Mouse (Mus musculus) erythroblast, embryonic 14.5 days (primary cell): ENCODE results near the gene Flvcr2. TPM values are rescaled to one million over a fixed set of nuclear protein-coding genes. Genes with fewer than 3 reads are reported as not detected.

ENCODE experiments used
- H3K27me3 ChIP-seq: 2 replicates; pipeline ENCODE4 v1.6.1; 2012; ENCODE audit warnings: inconsistent platforms; ENCODE audit not compliant: control insufficient read depth
- H3K36me3 ChIP-seq: 2 replicates; pipeline ENCODE4 v1.6.1; 2012; ENCODE audit warnings: mild to moderate bottlenecking, inconsistent platforms; ENCODE audit not compliant: control insufficient read depth
- H3K4me1 ChIP-seq: 2 replicates; pipeline ENCODE4 v1.6.1; 2012; ENCODE audit warnings: inconsistent platforms; ENCODE audit not compliant: control insufficient read depth
- H3K4me3 ChIP-seq: replicated peaks from 2 replicates; pipeline ENCODE3; 2012; ENCODE audit warnings: moderate library complexity, mild to moderate bottlenecking, inconsistent platforms
- H3K9me3 ChIP-seq: 2 replicates; pipeline ENCODE4 v1.6.1; 2012; ENCODE audit warnings: low read length, inconsistent platforms, mixed read lengths; ENCODE audit not compliant: control insufficient read depth
- GATA1 ChIP-seq: IDR thresholded peaks from 2 replicates; pipeline ENCODE4 v1.6.1; 2012; ENCODE audit warnings: low read length, inconsistent platforms, mixed read lengths
- TAL1 ChIP-seq: IDR thresholded peaks from 3 replicates; pipeline ENCODE4 v1.6.1; 2012; ENCODE audit warnings: low read length, inconsistent platforms, mixed read lengths
- polyA plus RNA-seq: library from polyadenylated mRNA; stranded (reverse); fragments of >175 nt; gene quantifications from 2 replicates; pipeline ENCODE4 v1.2.3, GENCODE M21; 2012

The Flvcr2 gene
- polyA plus RNA-seq, 1 experiment, result not detected

GRCm38 (mm10) chr12:85859111-85859510 lies 112.8 kb downstream of the Flvcr2 start:
- peaks cover 50% of the 10 kb centered on the region for H3K36me3 ChIP-seq
- no peaks in the 10 kb centered on the region for H3K27me3 ChIP-seq
- TF ChIP-seq GATA1 (no peak), TAL1 (no peak)
- no peaks in the 10 kb centered on the region; the same call in 1 of the 2 replicates for H3K4me1 ChIP-seq
- no peak overlapping the region for H3K4me3 ChIP-seq
- no peaks in the 10 kb centered on the region for H3K9me3 ChIP-seq

GRCm38 (mm10) chr12:85859511-85860189 lies 113.3 kb downstream of the Flvcr2 start:
- no peaks in the 10 kb centered on the region; the same call in 1 of the 2 replicates for H3K4me1 ChIP-seq
- H3K27me3 ChIP-seq, result no peaks in the 10 kb centered on the region
- H3K9me3 ChIP-seq, result no peaks in the 10 kb centered on the region
- TF ChIP-seq GATA1 (no peak), TAL1 (no peak)
- peaks cover 54% of the 10 kb centered on the region for H3K36me3 ChIP-seq
- H3K4me3 ChIP-seq, result no peak overlapping the region

GRCm38 (mm10) chr12:85862514-85862913 lies 116.2 kb downstream of the Flvcr2 start:
- Histone ChIP-seq H3K4me3 (no peak overlapping the region), H3K36me3 (peaks cover 42% of the 10 kb centered on the region)

More at GRCm38 (mm10) chr12:85862514-85862913, 116.2 kb downstream of the Flvcr2 start:
- Histone ChIP-seq H3K9me3 (no peaks in the 10 kb centered on the region), H3K4me1 (no peaks in the 10 kb centered on the region; the same call in 1 of the 2 replicates), H3K27me3 (no peaks in the 10 kb centered on the region)
- no peak for TF ChIP-seq GATA1
- TF ChIP-seq TAL1, result no peak

Other genes with a start within 250 kb of the Flvcr2 start
- gene Jdp2, start 147.5 kb upstream of the Flvcr2 start, polyA plus RNA-seq, result 0.07 and 0.10 TPM in 2 replicates
- gene Batf, start 59.9 kb upstream of the Flvcr2 start, polyA plus RNA-seq, result 0.12 TPM in 1 of 2 replicates, not detected in the other
- gene Erg28, start 78.0 kb downstream of the Flvcr2 start, polyA plus RNA-seq, result 0.13 and 0.21 TPM in 2 replicates
- gene Ttll5, start 78.1 kb downstream of the Flvcr2 start, polyA plus RNA-seq, result 0.79 and 1.3 TPM in 2 replicates